Mouse (Mus musculus): ENCODE data around the gene Mrpl24. TPM values are rescaled to one million over a fixed set of nuclear protein-coding genes. Genes with fewer than 3 reads are reported as not detected.

Gene Mrpl24
- polyA plus RNA-seq, 1 experiment: 25.5 TPM

GRCm38 (mm10) chr3:87970184-87970938 is 51.1 kb downstream of the Mrpl24 start:
- Histone ChIP-seq H3K36me3 (ENCODE audit: control insufficient read depth, insufficient read depth, low read length) (no peaks in the 10 kb centered on the region), H3K4me3 (ENCODE audit: low read depth, low read length) (peak overlapping the region; percentile 61), H3K27me3 (ENCODE audit: control insufficient read depth, insufficient read depth, low read length) (peaks cover 28% of the 10 kb centered on the region), H3K27ac (ENCODE audit: insufficient read depth, low read depth, low read length) (no peak overlapping the region), H3K4me1 (ENCODE audit: control insufficient read depth, insufficient read depth, insufficient read length, low read length) (peaks cover 8% of the 10 kb centered on the region)
- TF ChIP-seq POLR2A (IDR thresholded peaks at IDR 0.05; ENCODE audit: low read depth, low read length) (no peak), CTCF (IDR thresholded peaks at IDR 0.05; ENCODE audit: extremely low read depth, insufficient read length, insufficient replicate concordance, low read depth, low read length) (peak; percentile 29; the same call in 1 of the 2 replicates)
- WGBS: 5% methylated on average over 21 of the region's 21 CpGs

DNA sequence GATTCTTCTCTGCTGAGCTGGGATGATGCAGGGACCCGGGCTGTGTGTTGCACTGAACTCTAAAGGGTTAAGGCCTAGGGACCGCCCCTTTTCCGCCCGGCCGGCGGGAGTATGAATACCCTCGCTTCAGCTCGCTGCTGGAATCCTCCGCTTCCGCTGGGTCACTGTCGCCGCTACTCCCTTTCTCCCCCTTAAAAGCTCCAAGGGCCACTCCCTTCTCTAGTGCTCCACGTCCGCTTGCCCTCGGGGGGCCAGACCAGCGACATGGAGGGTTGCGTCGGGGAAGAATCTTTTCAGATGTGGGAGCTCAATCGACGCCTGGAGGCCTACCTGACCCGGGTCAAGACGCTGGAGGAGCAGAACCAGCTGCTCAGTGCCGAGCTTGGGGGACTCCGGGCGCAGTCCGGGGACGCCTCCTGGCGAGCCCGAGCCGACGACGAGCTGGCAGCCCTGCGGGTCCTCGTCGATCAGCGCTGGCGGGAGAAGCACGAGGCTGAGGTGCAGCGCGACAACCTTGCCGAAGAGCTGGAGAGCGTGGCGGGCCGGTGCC is 51.7 kb downstream of the Mrpl24 start, which contains the start of gene Nes:
Nes (plus strand) TSS at position 140 of the 550 bp plus-strand sequence.
- under 1% methylated on average over 44 of the region's 44 CpGs for WGBS

GRCm38 (mm10) chr3:87971489-87972202 is 52.3 kb downstream of the Mrpl24 start:
- peaks cover 8% of the 10 kb centered on the region for H3K4me1 ChIP-seq (ENCODE audit: control insufficient read depth, insufficient read depth, insufficient read length, low read length)
- WGBS: 3% methylated on average over 60 of the region's 60 CpGs
- no peaks in the 10 kb centered on the region for H3K36me3 ChIP-seq (ENCODE audit: control insufficient read depth, insufficient read depth, low read length)
- peak overlapping the region; percentile 61 for H3K4me3 ChIP-seq (ENCODE audit: low read depth, low read length)
- H3K27ac ChIP-seq (ENCODE audit: insufficient read depth, low read depth, low read length): 0 out of 2 replicates have a peak overlapping the region, but pooled peaks have one; percentile 2
- TF ChIP-seq POLR2A (IDR thresholded peaks at IDR 0.05; ENCODE audit: low read depth, low read length): no peak
- no peak for TF ChIP-seq CTCF (IDR thresholded peaks at IDR 0.05; ENCODE audit: extremely low read depth, insufficient read length, insufficient replicate concordance, low read depth, low read length)
- H3K27me3 ChIP-seq (ENCODE audit: control insufficient read depth, insufficient read depth, low read length): peaks cover 28% of the 10 kb centered on the region

More for the DNA sequence above, 51.7 kb downstream of the Mrpl24 start, which contains the start of gene Nes:
- peaks cover 28% of the 10 kb centered on the region for H3K27me3 ChIP-seq (ENCODE audit: control insufficient read depth, insufficient read depth, low read length)
- H3K4me3 ChIP-seq (ENCODE audit: low read depth, low read length): peak within 1 kb of the TSS; percentile 61
- H3K27ac ChIP-seq (ENCODE audit: insufficient read depth, low read depth, low read length): 0 out of 2 replicates have a peak within 1 kb of the TSS, but pooled peaks have one; percentile 2
- TF ChIP-seq POLR2A (IDR thresholded peaks at IDR 0.05; ENCODE audit: low read depth, low read length): peak; percentile 39; the same call in 1 of the 2 replicates
- no peak for TF ChIP-seq CTCF (IDR thresholded peaks at IDR 0.05; ENCODE audit: extremely low read depth, insufficient read length, insufficient replicate concordance, low read depth, low read length)
- H3K4me1 ChIP-seq (ENCODE audit: control insufficient read depth, insufficient read depth, insufficient read length, low read length): peaks cover 8% of the 10 kb centered on the region
- H3K36me3 ChIP-seq (ENCODE audit: control insufficient read depth, insufficient read depth, low read length): no peaks in the 10 kb centered on the region

DNA sequence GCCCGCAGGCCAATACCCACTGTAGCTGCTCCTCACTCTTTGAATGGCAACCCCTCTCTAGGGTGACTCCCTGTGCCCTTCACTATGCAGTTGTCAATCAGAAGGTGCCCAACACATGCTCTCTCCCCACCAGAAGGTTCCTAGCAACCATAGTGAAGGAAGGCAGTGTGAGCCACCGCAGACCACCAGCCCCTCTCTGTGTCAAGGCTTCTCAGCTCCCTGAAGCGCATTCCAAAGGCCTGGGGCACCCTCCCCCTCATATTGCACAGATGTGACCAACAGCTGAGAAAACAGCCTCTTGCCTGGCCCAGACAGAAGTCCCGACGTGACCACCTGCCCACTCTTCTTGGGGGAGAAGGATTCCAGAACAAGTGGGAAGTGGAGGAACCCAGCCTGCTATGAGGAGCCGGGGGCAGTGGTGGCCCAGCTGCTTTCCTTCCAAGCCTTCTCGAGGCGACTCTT is 52.9 kb downstream of the Mrpl24 start:
- Histone ChIP-seq H3K36me3 (ENCODE audit: control insufficient read depth, insufficient read depth, low read length) (no peaks in the 10 kb centered on the region), H3K27me3 (ENCODE audit: control insufficient read depth, insufficient read depth, low read length) (peaks cover 28% of the 10 kb centered on the region), H3K4me1 (ENCODE audit: control insufficient read depth, insufficient read depth, insufficient read length, low read length) (peaks cover 8% of the 10 kb centered on the region), H3K4me3 (ENCODE audit: low read depth, low read length) (peak overlapping the region; percentile 61), H3K27ac (ENCODE audit: insufficient read depth, low read depth, low read length) (no peak overlapping the region)
- WGBS: 52% methylated on average over 8 of the region's 8 CpGs
- no peak for TF ChIP-seq POLR2A (IDR thresholded peaks at IDR 0.05; ENCODE audit: low read depth, low read length)
- TF ChIP-seq CTCF (IDR thresholded peaks at IDR 0.05; ENCODE audit: extremely low read depth, insufficient read length, insufficient replicate concordance, low read depth, low read length): no peak

GRCm38 (mm10) chr3:87972776-87973175 is 53.5 kb downstream of the Mrpl24 start:
- Histone ChIP-seq H3K27me3 (ENCODE audit: control insufficient read depth, insufficient read depth, low read length) (peaks cover 28% of the 10 kb centered on the region), H3K36me3 (ENCODE audit: control insufficient read depth, insufficient read depth, low read length) (no peaks in the 10 kb centered on the region), H3K4me3 (ENCODE audit: low read depth, low read length) (peak overlapping the region; percentile 61; the same call in 1 of the 2 replicates), H3K27ac (ENCODE audit: insufficient read depth, low read depth, low read length) (no peak overlapping the region), H3K4me1 (ENCODE audit: control insufficient read depth, insufficient read depth, insufficient read length, low read length) (peaks cover 8% of the 10 kb centered on the region)
- WGBS: 54% methylated on average over 5 of the region's 5 CpGs
- TF ChIP-seq POLR2A (IDR thresholded peaks at IDR 0.05; ENCODE audit: low read depth, low read length): no peak
- no peak for TF ChIP-seq CTCF (IDR thresholded peaks at IDR 0.05; ENCODE audit: extremely low read depth, insufficient read length, insufficient replicate concordance, low read depth, low read length)

Other genes with a start within 250 kb of the Mrpl24 start
- gene Lrrc71, start 170.9 kb upstream of the Mrpl24 start, polyA plus RNA-seq (2012; rRNA removed): 0.03 TPM in 2 replicates
- 0.08 and 0.18 TPM in 2 replicates for gene Ntrk1, start 124.3 kb upstream of the Mrpl24 start, polyA plus RNA-seq (2012; rRNA removed)
- gene Insrr, start 122.6 kb upstream of the Mrpl24 start, polyA plus RNA-seq (2012; rRNA removed): 1.3 and 2.6 TPM in 2 replicates
- gene Pear1, start 95.2 kb upstream of the Mrpl24 start, polyA plus RNA-seq (2012; rRNA removed): 13.0 and 20.1 TPM in 2 replicates
- 3.0 and 5.9 TPM in 2 replicates for gene Sh2d2a, start 72.8 kb upstream of the Mrpl24 start, polyA plus RNA-seq (2012; rRNA removed)
- gene Prcc, start 33.9 kb upstream of the Mrpl24 start, polyA plus RNA-seq (2012; rRNA removed): 13.4 and 27.1 TPM in 2 replicates
- 20.0 and 44.5 TPM in 2 replicates for gene Hdgf, start 13.2 kb upstream of the Mrpl24 start, polyA plus RNA-seq (2012; rRNA removed)
- 3.9 and 7.0 TPM in 2 replicates for gene Isg20l2, start 10.8 kb downstream of the Mrpl24 start, polyA plus RNA-seq (2012; rRNA removed)
- 12.5 and 17.3 TPM in 2 replicates for gene Rrnad1, start 11.2 kb downstream of the Mrpl24 start, polyA plus RNA-seq (2012; rRNA removed)
- 0.10 TPM in 1 of 2 replicates, not detected in the other for gene Crabp2, start 29.2 kb downstream of the Mrpl24 start, polyA plus RNA-seq (2012; rRNA removed)
- 2.6 and 5.0 TPM in 2 replicates for gene Nes, start 51.6 kb downstream of the Mrpl24 start, polyA plus RNA-seq (2012; rRNA removed)
- 0.04 and 0.24 TPM in 2 replicates for gene Bcan, start 80.7 kb downstream of the Mrpl24 start, polyA plus RNA-seq (2012; rRNA removed)
- not detected in 2 replicates for gene Hapln2, start 108.1 kb downstream of the Mrpl24 start, polyA plus RNA-seq (2012; rRNA removed)
- gene Gpatch4, start 123.6 kb downstream of the Mrpl24 start, polyA plus RNA-seq (2012; rRNA removed): 3.7 and 4.4 TPM in 2 replicates
- 25.4 and 41.6 TPM in 2 replicates for gene Naxe, start 139.0 kb downstream of the Mrpl24 start, polyA plus RNA-seq (2012; rRNA removed)
- gene Ttc24, start 158.8 kb downstream of the Mrpl24 start, polyA plus RNA-seq (2012; rRNA removed): not detected in 2 replicates
- gene Iqgap3, start 162.5 kb downstream of the Mrpl24 start, polyA plus RNA-seq (2012; rRNA removed): 7.1 and 14.6 TPM in 2 replicates
- 61.9 and 89.7 TPM in 2 replicates for gene Mef2d, start 222.9 kb downstream of the Mrpl24 start, polyA plus RNA-seq (2012; rRNA removed)

Measured in small intestine, adult 2 months (tissue).